Mouse (Mus musculus): ENCODE results near the gene Msantd1.

GRCm38 (mm10) chr5:34927648-34928047 is 19.8 kb downstream of the Msantd1 start:
- TF ChIP-seq POLR2A (IDR thresholded peaks at IDR 0.05; ENCODE audit: extremely low read depth, insufficient read depth, low read length), result no peak
- no peak for TF ChIP-seq CTCF (IDR thresholded peaks at IDR 0.05; ENCODE audit: extremely low read depth, insufficient read depth, low read length)

Measured in cortical plate, adult 2 months (tissue).